Mouse (Mus musculus): ENCODE data around the gene Hnrnpa3. TPM values are rescaled to one million over a fixed set of nuclear protein-coding genes. Genes with fewer than 3 reads are reported as not detected.

Gene Hnrnpa3
- polyA plus RNA-seq, 1 experiment from 2014 or later = 1,286 TPM

GRCm38 (mm10) chr2:75698007-75698406 lies 38.9 kb downstream of the Hnrnpa3 start:
- 5% methylated on average over 4 of the region's 4 CpGs for WGBS (ENCODE audit: missing documents)
- H3K79me2 ChIP-seq (ENCODE audit: inconsistent target) = peaks cover 100% of the 10 kb centered on the region
- H3K36me3 ChIP-seq (ENCODE audit: inconsistent target) = peaks cover 17% of the 10 kb centered on the region
- H3K27ac ChIP-seq = peak overlapping the region; percentile 65
- no peak overlapping the region for H3K4me3 ChIP-seq (ENCODE audit: inconsistent target)

- peak overlapping the region; percentile 65 for H3K27ac ChIP-seq
- H3K79me2 ChIP-seq (ENCODE audit: inconsistent target) = peaks cover 100% of the 10 kb centered on the region
- H3K36me3 ChIP-seq (ENCODE audit: inconsistent target) = peaks cover 9% of the 10 kb centered on the region
- H3K4me3 ChIP-seq (ENCODE audit: inconsistent target) = no peak overlapping the region
- 80% methylated on average over 3 of the region's 3 CpGs for WGBS (ENCODE audit: missing documents)
These were observed 39.8 kb downstream of the Hnrnpa3 start for GRCm38 (mm10) chr2:75698874-75699273.

- no peaks in the 10 kb centered on the region; the same call in none of the 2 replicates for H3K36me3 ChIP-seq (ENCODE audit: inconsistent target)
- H3K4me3 ChIP-seq (ENCODE audit: inconsistent target) = peak overlapping the region; percentile 59
- H3K27ac ChIP-seq = peak overlapping the region; percentile 88
- WGBS (ENCODE audit: missing documents) = 96% methylated on average over 3 of the region's 3 CpGs
- peaks cover 96% of the 10 kb centered on the region for H3K79me2 ChIP-seq (ENCODE audit: inconsistent target)
These were observed 41.5 kb downstream of the Hnrnpa3 start for GRCm38 (mm10) chr2:75700543-75700942.

GRCm38 (mm10) chr2:75701207-75701606 lies 42.1 kb downstream of the Hnrnpa3 start:
- Histone ChIP-seq H3K27ac (peak overlapping the region; percentile 88), H3K36me3 (ENCODE audit: inconsistent target) (no peaks in the 10 kb centered on the region; the same call in 1 of the 2 replicates), H3K79me2 (ENCODE audit: inconsistent target) (peaks cover 96% of the 10 kb centered on the region), H3K4me3 (ENCODE audit: inconsistent target) (peak overlapping the region; percentile 59)
- WGBS (ENCODE audit: missing documents) = 61% methylated on average over 3 of the region's 3 CpGs

GRCm38 (mm10) chr2:75701822-75702587 lies 42.9 kb downstream of the Hnrnpa3 start:
- WGBS (ENCODE audit: missing documents) = 10% methylated on average over 9 of the region's 9 CpGs
- peaks cover 88% of the 10 kb centered on the region for H3K79me2 ChIP-seq (ENCODE audit: inconsistent target)
- peak overlapping the region; percentile 88 for H3K27ac ChIP-seq
- H3K36me3 ChIP-seq (ENCODE audit: inconsistent target) = no peaks in the 10 kb centered on the region; the same call in 1 of the 2 replicates
- H3K4me3 ChIP-seq (ENCODE audit: inconsistent target) = peak overlapping the region; percentile 59

GRCm38 (mm10) chr2:75702588-75702976 lies 43.5 kb downstream of the Hnrnpa3 start:
- Histone ChIP-seq H3K27ac (peak overlapping the region; percentile 88), H3K79me2 (ENCODE audit: inconsistent target) (peaks cover 82% of the 10 kb centered on the region), H3K36me3 (ENCODE audit: inconsistent target) (no peaks in the 10 kb centered on the region; the same call in 1 of the 2 replicates), H3K4me3 (ENCODE audit: inconsistent target) (peak overlapping the region; percentile 59)
- WGBS (ENCODE audit: missing documents) = 2% methylated on average over 5 of the region's 5 CpGs

- H3K79me2 ChIP-seq (ENCODE audit: inconsistent target) = peaks cover 72% of the 10 kb centered on the region
- peak overlapping the region; percentile 59 for H3K4me3 ChIP-seq (ENCODE audit: inconsistent target)
- peak overlapping the region; percentile 88 for H3K27ac ChIP-seq
- H3K36me3 ChIP-seq (ENCODE audit: inconsistent target) = no peaks in the 10 kb centered on the region; the same call in 1 of the 2 replicates
- WGBS (ENCODE audit: missing documents) = under 1% methylated on average over 58 of the region's 62 CpGs
These were observed 44.5 kb downstream of the Hnrnpa3 start for GRCm38 (mm10) chr2:75703375-75704181.

GRCm38 (mm10) chr2:75704234-75705161 lies 45.4 kb downstream of the Hnrnpa3 start, which contains the start of gene Nfe2l2:
Gene Nfe2l2 (minus strand): TSS chr2:75704641.
- WGBS (ENCODE audit: missing documents) = under 1% methylated on average over 56 of the region's 58 CpGs
- Histone ChIP-seq H3K4me3 (ENCODE audit: inconsistent target) (peak within 1 kb of the TSS; percentile 59), H3K79me2 (ENCODE audit: inconsistent target) (peaks cover 63% of the 10 kb centered on the region), H3K36me3 (ENCODE audit: inconsistent target) (no peaks in the 10 kb centered on the region; the same call in 1 of the 2 replicates), H3K27ac (peak within 1 kb of the TSS; percentile 93)

- Histone ChIP-seq H3K36me3 (ENCODE audit: inconsistent target) (no peaks in the 10 kb centered on the region), H3K4me3 (ENCODE audit: inconsistent target) (peak overlapping the region; percentile 50), H3K27ac (peak overlapping the region; percentile 93), H3K79me2 (ENCODE audit: inconsistent target) (peaks cover 55% of the 10 kb centered on the region)
- WGBS (ENCODE audit: missing documents) = 20% methylated on average over 17 of the region's 19 CpGs
These were observed 46.2 kb downstream of the Hnrnpa3 start for GRCm38 (mm10) chr2:75705162-75705752.

GRCm38 (mm10) chr2:75706435-75706834 lies 47.4 kb downstream of the Hnrnpa3 start:
- Histone ChIP-seq H3K4me3 (ENCODE audit: inconsistent target) (no peak overlapping the region), H3K36me3 (ENCODE audit: inconsistent target) (no peaks in the 10 kb centered on the region), H3K27ac (peak overlapping the region; percentile 93), H3K79me2 (ENCODE audit: inconsistent target) (peaks cover 44% of the 10 kb centered on the region)
- WGBS (ENCODE audit: missing documents) = 47% methylated on average over 5 of the region's 5 CpGs

- 67% methylated on average over 1 of the region's 1 CpGs for WGBS (ENCODE audit: missing documents)
- Histone ChIP-seq H3K4me3 (ENCODE audit: inconsistent target) (no peak overlapping the region), H3K36me3 (ENCODE audit: inconsistent target) (no peaks in the 10 kb centered on the region), H3K27ac (no peak overlapping the region), H3K79me2 (ENCODE audit: inconsistent target) (peaks cover 34% of the 10 kb centered on the region)
These were observed 48.4 kb downstream of the Hnrnpa3 start for GRCm38 (mm10) chr2:75707420-75707819.

GRCm38 (mm10) chr2:75713083-75713482 lies 54.0 kb downstream of the Hnrnpa3 start:
- WGBS (ENCODE audit: missing documents) = 96% methylated on average over 3 of the region's 3 CpGs
- H3K4me3 ChIP-seq (ENCODE audit: inconsistent target) = no peak overlapping the region
- H3K27ac ChIP-seq = no peak overlapping the region
- no peaks in the 10 kb centered on the region for H3K79me2 ChIP-seq (ENCODE audit: inconsistent target)
- no peaks in the 10 kb centered on the region for H3K36me3 ChIP-seq (ENCODE audit: inconsistent target)

GRCm38 (mm10) chr2:75714766-75715165 lies 55.7 kb downstream of the Hnrnpa3 start:
- no peaks in the 10 kb centered on the region for H3K36me3 ChIP-seq (ENCODE audit: inconsistent target)
- H3K79me2 ChIP-seq (ENCODE audit: inconsistent target) = no peaks in the 10 kb centered on the region
- H3K27ac ChIP-seq = no peak overlapping the region
- no peak overlapping the region for H3K4me3 ChIP-seq (ENCODE audit: inconsistent target)
- WGBS (ENCODE audit: missing documents) = 97% methylated on average over 4 of the region's 4 CpGs
